Comparison of ENCODE assay signal across 8 mouse cellular contexts in the genomic region with DNA sequence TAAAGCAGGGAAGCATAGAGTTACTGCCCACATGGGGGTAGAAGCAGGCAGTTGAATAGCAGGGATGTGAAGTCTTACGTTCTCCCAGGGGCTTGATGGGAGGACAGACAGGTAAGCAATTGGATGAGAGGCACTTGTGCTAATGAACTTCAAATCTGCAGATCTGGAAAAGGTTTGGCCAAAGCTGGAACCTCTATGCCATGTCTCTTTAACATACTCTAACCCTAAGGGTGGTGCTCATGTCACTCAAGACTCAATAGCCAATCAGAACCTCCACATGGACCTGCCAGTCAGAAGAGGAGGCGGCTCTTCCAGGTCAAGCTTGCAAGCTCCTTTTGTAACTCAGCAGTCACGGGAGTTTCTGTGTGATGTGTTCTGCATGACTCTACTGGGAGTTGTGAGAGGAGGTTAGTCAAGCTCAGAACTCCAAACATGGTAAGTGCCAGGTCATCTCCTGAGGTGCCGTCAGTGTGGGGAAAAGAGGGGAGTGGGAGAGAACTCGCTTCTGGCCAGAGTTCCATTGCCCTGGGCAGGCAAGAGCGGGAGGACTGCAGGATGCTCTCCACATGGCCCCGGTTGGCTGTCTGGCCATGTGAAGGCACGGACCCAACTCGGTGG. TPM values are rescaled to one million over a fixed set of nuclear protein-coding genes. Genes with fewer than 3 reads are reported as not detected.
DNase-seq lines count a peak whose midpoint lies in the region; ATAC-seq and TF ChIP-seq lines count a peak whose summit lies in the region.
"Not testable (repeated sequence)": the region's sequence is repeated elsewhere in the genome, so short reads cannot be mapped to it uniquely, and the experiment has no call there.

A gene (plus strand): TSS at position 348 of the 618 bp plus-strand sequence.

- peak; percentile 51 for TF ChIP-seq POLR2A in CH12.LX (IDR thresholded peaks at IDR 0.05; ENCODE audit: low read depth, low read length)
- TF ChIP-seq POLR2A in small intestine, adult 2 months (IDR thresholded peaks at IDR 0.05; ENCODE audit: low read depth, low read length) = not testable (repeated sequence)

- H3K4me3 ChIP-seq in CH12.LX (replicated peaks in 1 of 3; ENCODE audit: low read depth in 2 of 3, low read length in 2 of 3, poor library complexity in 1 of 3) = peak within 1 kb of the TSS; percentile 42 to 89 (median 71)
- peak within 1 kb of the TSS; percentile 37 for H3K4me3 ChIP-seq in forebrain, embryonic 16.5 days (replicated peaks; ENCODE audit: low read length)
- peak within 1 kb of the TSS; percentile 46 for H3K4me3 ChIP-seq in heart, embryonic 16.5 days (ENCODE audit: low read length)
- 0 out of 2 replicates have a peak within 1 kb of the TSS, but pooled peaks have one; percentile 2 for H3K4me3 ChIP-seq in kidney, postnatal 0 days (replicated peaks; ENCODE audit: low read depth, low read length)
- H3K4me3 ChIP-seq in limb, embryonic 11.5 days (ENCODE audit: low read depth, low read length) = not testable (repeated sequence)
- 0 out of 2 replicates have a peak within 1 kb of the TSS, but pooled peaks have one; percentile 18 for H3K4me3 ChIP-seq in midbrain, embryonic 11.5 days (ENCODE audit: low read depth, low read length)
- peak within 1 kb of the TSS; percentile 53 for H3K4me3 ChIP-seq in small intestine, adult 2 months (ENCODE audit: low read depth, low read length)

- H3K27me3 ChIP-seq in CH12.LX (replicated peaks); forebrain, embryonic 16.5 days (replicated peaks; ENCODE audit: control insufficient read depth, insufficient read depth, low read length); heart, embryonic 16.5 days (ENCODE audit: control insufficient read depth, insufficient read depth, low read length); kidney, postnatal 0 days (ENCODE audit: insufficient read depth, low read length); limb, embryonic 11.5 days (ENCODE audit: control insufficient read depth, insufficient read depth, low read length); midbrain, embryonic 11.5 days (ENCODE audit: control insufficient read depth, insufficient read depth, low read length); small intestine, adult 2 months (ENCODE audit: control insufficient read depth, insufficient read depth, low read length): not testable (repeated sequence)

- not testable (repeated sequence) for H3K9me3 ChIP-seq in CH12.LX (replicated peaks; ENCODE audit: low read length); forebrain, embryonic 16.5 days (ENCODE audit: control insufficient read depth, low read length); heart, embryonic 16.5 days (replicated peaks; ENCODE audit: control insufficient read depth, low read length); kidney, postnatal 0 days (replicated peaks; ENCODE audit: low read length); limb, embryonic 11.5 days (ENCODE audit: control insufficient read depth, low read length); midbrain, embryonic 11.5 days (ENCODE audit: control insufficient read depth, low read length)

- in situ Hi-C loops in CH12.LX (cut with MboI; ENCODE audit: low pct_ligation_motif_present, low pct_unique_long_range_greater_than_20kb, low sequenced_read_pairs) = not testable (repeated sequence)

- TF ChIP-seq CTCF in CH12.LX (conservative IDR thresholded peaks at IDR 0.05 in 1 of 2, IDR thresholded peaks at IDR 0.05 in 1 of 2; ENCODE audit: low read depth in 2 of 2, low read length in 2 of 2); kidney, postnatal 0 days (IDR thresholded peaks at IDR 0.05; ENCODE audit: low read depth); small intestine, adult 2 months (IDR thresholded peaks at IDR 0.05; ENCODE audit: extremely low read depth, insufficient read length, insufficient replicate concordance, low read depth, low read length): not testable (repeated sequence)

- TF ChIP-seq EP300 in CH12.LX (IDR thresholded peaks at IDR 0.05; ENCODE audit: low read length) = not testable (repeated sequence)

- DNase-seq in CH12.LX (ENCODE audit: extremely low read depth) = not testable (repeated sequence)
- peak; percentile 60 to 64 for DNase-seq in cerebellum, adult 18-20 months
- peak; percentile 0 for DNase-seq in kidney, postnatal 0 days (ENCODE audit: low spot score)
- DNase-seq in limb, embryonic 11.5 days (ENCODE audit: low spot score) = peak; percentile 21
- DNase-seq in midbrain, embryonic 11.5 days (ENCODE audit: low spot score, missing footprints) = peak; percentile 86

- ATAC-seq in forebrain, embryonic 16.5 days; heart, embryonic 16.5 days (replicated peaks; ENCODE audit: extremely low read depth, insufficient read depth, low FRiP score); kidney, postnatal 0 days (replicated peaks; ENCODE audit: low FRiP score, low read depth); limb, embryonic 11.5 days (ENCODE audit: insufficient number of reproducible peaks, low FRiP score, low TSS enrichment, low read depth); midbrain, embryonic 11.5 days (ENCODE audit: low FRiP score): not testable (repeated sequence)

- not testable (repeated sequence) for H3K79me2 ChIP-seq in CH12.LX (replicated peaks; ENCODE audit: control insufficient read depth, extremely low read depth, insufficient read depth, poor library complexity, severe bottlenecking)

- WGBS in forebrain, embryonic 16.5 days = 15% methylated on average over 9 of the region's 9 CpGs
- WGBS in heart, embryonic 16.5 days = 19% methylated on average over 9 of the region's 9 CpGs
- WGBS in kidney, postnatal 0 days = 31% methylated on average over 9 of the region's 9 CpGs
- 27% methylated on average over 9 of the region's 9 CpGs for WGBS in limb, embryonic 11.5 days
- WGBS in midbrain, embryonic 11.5 days = 30% methylated on average over 9 of the region's 9 CpGs
- WGBS in small intestine, adult 2 months = 16% methylated on average over 9 of the region's 9 CpGs

- peak within 1 kb of the TSS; percentile 67; the same call in 1 of the 2 replicates for H3K4me2 ChIP-seq in CH12.LX (ENCODE audit: insufficient read depth, low read depth, poor library complexity, severe bottlenecking)
- peak within 1 kb of the TSS; percentile 19; the same call in 1 of the 2 replicates for H3K4me2 ChIP-seq in forebrain, embryonic 16.5 days (ENCODE audit: low read length)
- H3K4me2 ChIP-seq in heart, embryonic 16.5 days (ENCODE audit: low read depth, low read length) = peak within 1 kb of the TSS; percentile 40; the same call in 1 of the 2 replicates
- H3K4me2 ChIP-seq in kidney, postnatal 0 days (ENCODE audit: low read length) = peak within 1 kb of the TSS; percentile 31; the same call in 1 of the 2 replicates
- H3K4me2 ChIP-seq in limb, embryonic 11.5 days (ENCODE audit: low read depth, severe bottlenecking); midbrain, embryonic 11.5 days: not testable (repeated sequence)

- H3K4me1 ChIP-seq in CH12.LX (ENCODE audit: control insufficient read depth in 1 of 2, insufficient read depth in 2 of 2); forebrain, embryonic 16.5 days (replicated peaks; ENCODE audit: control insufficient read depth, insufficient read depth, low read length); heart, embryonic 16.5 days (ENCODE audit: control insufficient read depth, insufficient read depth, low read length); kidney, postnatal 0 days (replicated peaks; ENCODE audit: insufficient read depth, low read length); limb, embryonic 11.5 days (ENCODE audit: control insufficient read depth, insufficient read depth, low read length); midbrain, embryonic 11.5 days (ENCODE audit: control insufficient read depth, insufficient read depth, low read length); small intestine, adult 2 months (ENCODE audit: control insufficient read depth, insufficient read depth, insufficient read length, low read length): not testable (repeated sequence)

- H3K9ac ChIP-seq in CH12.LX (ENCODE audit: insufficient read depth, low read depth) = peak within 1 kb of the TSS; percentile 32; the same call in 1 of the 2 replicates
- not testable (repeated sequence) for H3K9ac ChIP-seq in forebrain, embryonic 16.5 days (replicated peaks; ENCODE audit: low read depth, low read length); heart, embryonic 16.5 days (ENCODE audit: low read length); kidney, postnatal 0 days (ENCODE audit: low read depth, low read length); limb, embryonic 11.5 days (ENCODE audit: low read length); midbrain, embryonic 11.5 days (ENCODE audit: low read length)

- H3K27ac ChIP-seq in CH12.LX (ENCODE audit: insufficient read depth, low read depth); forebrain, embryonic 16.5 days (ENCODE audit: low read length); heart, embryonic 16.5 days (ENCODE audit: low read length); kidney, postnatal 0 days; limb, embryonic 11.5 days (replicated peaks; ENCODE audit: low read depth, low read length); midbrain, embryonic 11.5 days (ENCODE audit: low read depth, low read length); small intestine, adult 2 months (ENCODE audit: insufficient read depth, low read depth, low read length): not testable (repeated sequence)

- dilution Hi-C loops in CH12.LX (cut with MboI; ENCODE audit: extremely low pct_ligation_motif_present, extremely low pct_unique_long_range_greater_than_20kb, low sequenced_read_pairs) = not testable (repeated sequence)

- TF ChIP-seq RAD21 in CH12.LX (IDR thresholded peaks at IDR 0.05; ENCODE audit: low read depth, low read length) = not testable (repeated sequence)

- H3K36me3 ChIP-seq in CH12.LX (replicated peaks in 1 of 2; ENCODE audit: control insufficient read depth in 1 of 2, insufficient read depth in 1 of 2, low read length in 1 of 2); forebrain, embryonic 16.5 days (ENCODE audit: control insufficient read depth, insufficient read depth); heart, embryonic 16.5 days (ENCODE audit: control insufficient read depth, insufficient read depth); kidney, postnatal 0 days (ENCODE audit: insufficient read depth, low read length); limb, embryonic 11.5 days (ENCODE audit: control insufficient read depth, insufficient read depth, low read length); midbrain, embryonic 11.5 days (ENCODE audit: control insufficient read depth, insufficient read depth, low read length); small intestine, adult 2 months (ENCODE audit: control insufficient read depth, insufficient read depth, low read length): not testable (repeated sequence)

RNA-seq across cellular contexts. Expression of the gene that starts here (rescaled TPM):
- total RNA-seq in CH12.LX (2012; rRNA removed) = 14.8 and 17.5 TPM in 2 replicates
- total RNA-seq in CH12.LX (2014; rRNA removed) = 19.7 and 30.3 TPM in 2 replicates
- polyA plus RNA-seq in CH12.LX (2012; ENCODE audit: insufficient read length, low read depth) = 6.8 and 9.5 TPM in 2 replicates
- 8.6 and 8.7 TPM in 2 replicates for polyA plus RNA-seq in forebrain, embryonic 16.5 days (2015; fragmentation: Nextera tagmentation; extraction: Ambion mirVana)
- 4.1 and 6.6 TPM in 2 replicates for polyA plus RNA-seq in heart, embryonic 16.5 days (2015; fragmentation: Nextera tagmentation; extraction: Ambion mirVana)
- polyA plus RNA-seq in kidney, postnatal 0 days (2015; fragmentation: Nextera tagmentation; extraction: Ambion mirVana) = 6.3 and 7.9 TPM in 2 replicates
- 9.3 and 11.3 TPM in 2 replicates for polyA plus RNA-seq in limb, embryonic 11.5 days (2014; fragmentation: Nextera tagmentation; extraction: Ambion mirVana)
- polyA plus RNA-seq in midbrain, embryonic 11.5 days (2014; fragmentation: Nextera tagmentation; extraction: Ambion mirVana) = 6.4 and 6.7 TPM in 2 replicates
- not detected in 2 replicates for polyA plus RNA-seq in small intestine, adult 2 months (2012; rRNA removed)
